Mouse (Mus musculus) midbrain, embryonic 13.5 days (tissue): ENCODE data around the gene Inka2. TPM values are rescaled to one million over a fixed set of nuclear protein-coding genes. Genes with fewer than 3 reads are reported as not detected.
A peak's percentile ranks its signal among the peaks of the same experiment; 100 is the strongest.

Source experiments
- ATAC-seq: fragments of 200-750 bp; cut with Nextera tagmentation; 2 replicates; pipeline ENCODE4 v1.8.0; 2017; ENCODE audit warnings: mild to moderate bottlenecking, moderate TSS enrichment, moderate library complexity
- H3K27ac ChIP-seq: fragments of 300-500 bp; sonication (generic); 2 replicates; pipeline ENCODE4 v1.5.1; 2015; ENCODE audit warnings: inconsistent platforms, mild to moderate bottlenecking, moderate library complexity
- H3K27me3 ChIP-seq: fragments of 300-500 bp; sonication (generic); 2 replicates; pipeline ENCODE4 v1.6.1; 2015; ENCODE audit warnings: mild to moderate bottlenecking, inconsistent platforms
- H3K36me3 ChIP-seq: fragments of 300-500 bp; sonication (generic); 2 replicates; pipeline ENCODE4 v1.6.1; 2015; ENCODE audit warnings: mild to moderate bottlenecking, inconsistent platforms
- H3K4me1 ChIP-seq: fragments of 300-500 bp; sonication (generic); replicated peaks from 2 replicates; pipeline ENCODE4 v1.6.1; 2015; ENCODE audit warnings: inconsistent platforms
- H3K4me2 ChIP-seq: fragments of 300-500 bp; sonication (generic); replicated peaks from 2 replicates; pipeline ENCODE4 v1.6.1; 2015; ENCODE audit warnings: moderate library complexity, mild to moderate bottlenecking, inconsistent platforms
- H3K4me3 ChIP-seq: fragments of 300-500 bp; sonication (generic); replicated peaks from 2 replicates; pipeline ENCODE4 v1.5.1; 2015; ENCODE audit warnings: mild to moderate bottlenecking, inconsistent platforms
- H3K9ac ChIP-seq: fragments of 300-500 bp; sonication (generic); replicated peaks from 2 replicates; pipeline ENCODE4 v1.6.1; 2015; ENCODE audit warnings: mild to moderate bottlenecking, inconsistent platforms
- H3K9me3 ChIP-seq: fragments of 300-500 bp; sonication (generic); 2 replicates; pipeline ENCODE4 v1.6.1; 2016; ENCODE audit warnings: mild to moderate bottlenecking, inconsistent platforms
- WGBS: fragments of 180-500 bp; shearing (Covaris S2); methylation state at CpG from one replicate; pipeline ENCODE4 v1.1.7; 2015; 5-methylcytosine and 5-hydroxymethylcytosine counted together
- polyA plus RNA-seq: library from polyadenylated mRNA; unstranded; fragments of >200 nt; fragmentation: Nextera tagmentation; extraction: Ambion mirVana; gene quantifications from 2 replicates; pipeline ENCODE4 v1.2.1, GENCODE M21; 2015

Inka2 gene
- 1.9 and 2.4 TPM in 2 replicates for polyA plus RNA-seq

DNA sequence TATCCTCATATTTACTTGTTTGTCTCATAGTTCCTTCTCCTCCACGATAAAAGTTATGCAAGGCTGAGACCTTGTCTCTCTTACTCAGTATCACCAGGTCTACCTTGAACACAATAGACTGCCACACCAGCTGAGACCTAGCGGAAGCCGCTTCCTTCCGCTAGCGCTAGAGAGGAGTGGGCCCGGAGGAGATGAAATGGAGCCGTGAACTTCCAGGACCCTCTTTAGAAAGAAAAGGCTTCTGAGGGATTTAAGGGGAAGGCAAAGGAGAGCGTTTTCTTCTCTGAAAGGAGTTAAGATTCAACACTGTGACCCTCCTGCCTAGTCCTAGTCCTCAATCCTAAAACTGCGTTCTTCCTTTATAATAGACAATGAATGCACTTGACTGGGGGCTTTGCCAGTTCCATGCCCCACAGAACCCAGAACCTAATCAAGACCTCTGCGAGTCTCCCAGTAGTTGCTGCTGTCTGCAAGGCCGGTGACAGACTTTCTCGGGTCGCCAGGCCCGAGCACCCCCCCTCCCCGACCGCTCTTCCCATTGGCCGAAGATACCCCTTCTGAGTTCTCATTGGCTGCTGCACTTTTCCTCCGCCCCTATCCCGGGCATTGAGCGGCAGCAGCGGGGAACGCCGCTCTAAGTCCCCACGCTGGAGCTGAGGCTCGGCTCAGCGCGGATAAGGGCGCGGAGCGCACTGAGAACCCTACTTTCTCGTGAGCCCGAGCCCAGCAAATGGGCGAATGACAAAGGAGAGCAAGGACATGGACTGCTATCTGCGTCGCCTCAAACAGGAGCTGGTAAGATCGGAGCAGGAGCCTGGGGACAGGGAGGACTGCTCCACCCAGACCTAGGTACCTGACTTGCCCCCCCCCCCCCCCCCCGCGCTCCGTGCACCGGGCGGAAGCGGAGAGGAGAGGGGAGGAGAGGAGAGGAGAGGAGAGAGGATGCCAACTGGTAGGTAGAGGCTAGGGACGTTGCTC lies at the start of gene Inka2:
Gene Inka2, plus strand, starts transcription at position 569 of the 978 bp plus-strand sequence.
- Histone ChIP-seq H3K36me3 (no peaks in the 10 kb centered on the region), H3K27me3 (peaks cover 40% of the 10 kb centered on the region), H3K27ac (0 out of 2 replicates have a peak within 1 kb of the TSS, but pooled peaks have one; percentile 27), H3K4me2 (peak within 1 kb of the TSS; percentile 98), H3K9me3 (no peaks in the 10 kb centered on the region), H3K9ac (peak within 1 kb of the TSS; percentile 68), H3K4me3 (peak within 1 kb of the TSS; percentile 54), H3K4me1 (peaks cover 31% of the 10 kb centered on the region)
- 2% methylated on average over 39 of the region's 43 CpGs for WGBS
- ATAC-seq, result peak; percentile 97

DNA sequence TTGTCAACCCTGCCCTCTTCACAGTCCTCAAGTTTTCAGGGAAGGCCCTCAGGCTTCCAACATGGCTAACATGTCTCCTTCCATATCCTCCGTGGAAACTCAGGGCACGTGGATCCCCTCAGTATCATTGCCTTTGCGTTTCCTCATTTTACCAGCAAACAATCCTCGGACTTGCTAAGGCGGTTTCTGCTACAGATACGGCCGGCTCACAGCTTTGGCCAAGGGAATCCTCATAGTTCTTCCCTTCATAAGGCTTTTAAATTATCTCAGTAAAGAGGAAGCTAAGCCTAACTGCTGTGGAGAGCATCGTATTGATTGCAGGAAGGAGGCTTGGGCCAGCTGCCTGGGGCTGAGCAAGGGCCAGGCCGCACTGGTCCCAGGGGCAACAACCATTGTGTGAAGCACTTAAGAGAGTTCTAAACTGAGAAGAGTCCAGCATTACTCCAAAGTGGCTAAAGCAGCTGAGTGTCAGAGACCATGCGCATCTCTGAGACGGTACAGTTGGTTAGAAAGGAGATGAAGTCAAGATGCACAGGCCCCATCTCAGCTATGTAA lies 49.3 kb upstream of the Inka2 start:
- Histone ChIP-seq H3K4me3 (no peak overlapping the region), H3K36me3 (no peaks in the 10 kb centered on the region), H3K9ac (no peak overlapping the region), H3K9me3 (no peaks in the 10 kb centered on the region), H3K27ac (no peak overlapping the region), H3K27me3 (0 out of 2 replicates have a peak, but pooled peaks cover 1% of the 10 kb centered on the region), H3K4me2 (no peak overlapping the region), H3K4me1 (no peaks in the 10 kb centered on the region)
- WGBS, result 94% methylated on average over 11 of the region's 11 CpGs
- ATAC-seq, result no peak

DNA sequence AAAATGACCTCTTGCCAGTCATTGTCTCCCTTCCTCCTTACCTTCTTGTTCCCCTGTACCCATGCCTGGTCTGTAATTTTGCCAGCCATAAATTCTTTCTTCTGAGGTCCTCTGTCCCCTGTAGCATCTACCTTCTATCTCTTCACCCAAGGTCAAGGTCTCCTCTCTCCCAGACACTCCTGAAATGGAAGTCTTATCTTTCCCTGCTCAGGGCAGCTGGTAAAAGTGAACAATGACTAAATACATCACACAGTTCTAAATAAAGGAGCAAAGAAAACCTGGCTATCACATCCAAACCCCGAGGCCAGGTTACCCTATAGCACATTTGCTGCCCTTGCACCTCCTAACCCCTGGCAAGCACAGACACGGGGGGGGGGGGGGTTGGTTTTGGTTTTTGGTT lies 43.9 kb upstream of the Inka2 start:
- ATAC-seq, result no peak
- H3K9me3 ChIP-seq, result no peaks in the 10 kb centered on the region
- H3K4me1 ChIP-seq, result no peaks in the 10 kb centered on the region
- no peak overlapping the region for H3K9ac ChIP-seq
- no peak overlapping the region for H3K27ac ChIP-seq
- no peaks in the 10 kb centered on the region for H3K27me3 ChIP-seq
- H3K4me3 ChIP-seq, result no peak overlapping the region
- H3K4me2 ChIP-seq, result no peak overlapping the region
- 75% methylated on average over 2 of the region's 2 CpGs for WGBS
- H3K36me3 ChIP-seq, result no peaks in the 10 kb centered on the region

DNA sequence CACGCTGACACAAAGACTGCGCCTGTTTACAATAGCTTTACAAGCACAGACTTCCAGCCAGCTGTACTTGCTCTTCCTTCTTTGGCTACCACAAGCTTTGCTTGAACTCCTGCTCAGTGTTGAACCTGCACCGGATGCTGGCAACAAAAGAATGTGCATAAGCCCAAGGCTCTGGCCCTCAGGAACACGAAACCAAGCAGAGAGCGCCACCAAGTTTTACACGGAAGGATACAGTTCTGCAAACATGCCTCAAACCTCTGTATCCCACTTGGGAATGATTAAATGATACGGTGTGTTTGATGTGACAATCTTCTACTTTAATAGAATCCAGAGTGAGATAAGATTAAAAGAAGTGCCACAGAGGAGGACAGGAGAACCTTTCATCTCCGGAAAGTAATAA lies 41.4 kb upstream of the Inka2 start:
- ATAC-seq, result no peak
- Histone ChIP-seq H3K4me2 (no peak overlapping the region), H3K27me3 (no peaks in the 10 kb centered on the region), H3K9ac (no peak overlapping the region), H3K4me1 (no peaks in the 10 kb centered on the region), H3K4me3 (no peak overlapping the region), H3K36me3 (0 out of 2 replicates have a peak, but pooled peaks cover 4% of the 10 kb centered on the region), H3K27ac (no peak overlapping the region), H3K9me3 (no peaks in the 10 kb centered on the region)
- 77% methylated on average over 8 of the region's 8 CpGs for WGBS

DNA sequence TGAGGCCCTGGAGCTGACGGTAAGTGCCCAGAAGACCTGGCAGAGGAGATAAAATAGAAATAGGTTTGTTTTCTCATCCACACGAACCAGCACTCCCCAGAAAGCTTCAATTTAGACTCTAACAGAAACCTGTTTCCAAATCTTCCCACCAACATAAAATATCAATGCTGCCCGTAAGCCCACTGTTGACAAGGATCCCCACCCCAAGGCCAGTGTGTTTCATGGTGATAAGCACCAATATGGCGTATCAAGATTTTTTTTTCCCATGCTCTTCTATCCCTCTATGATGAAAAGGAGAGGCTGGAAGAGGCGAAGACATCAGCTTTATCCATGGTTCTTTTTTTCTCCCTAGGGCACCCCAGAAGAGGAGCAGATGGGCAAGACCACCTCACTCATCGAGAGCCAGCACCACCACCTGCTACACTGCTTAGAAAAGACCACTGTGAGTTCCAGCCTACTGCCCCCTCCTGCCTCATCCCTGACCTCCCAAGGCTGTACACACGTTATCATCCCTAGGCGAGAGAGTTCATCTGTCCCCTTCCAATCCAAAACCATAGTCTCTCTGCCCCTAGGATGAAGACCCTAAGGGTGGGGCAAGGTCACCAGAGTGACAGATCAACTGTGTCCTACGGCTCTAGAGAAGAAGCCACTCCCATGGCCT lies 39.2 kb upstream of the Inka2 start:
- Histone ChIP-seq H3K9me3 (no peaks in the 10 kb centered on the region), H3K4me2 (no peak overlapping the region), H3K27ac (no peak overlapping the region), H3K4me3 (no peak overlapping the region), H3K9ac (no peak overlapping the region), H3K36me3 (0 out of 2 replicates have a peak, but pooled peaks cover 8% of the 10 kb centered on the region), H3K27me3 (no peaks in the 10 kb centered on the region), H3K4me1 (no peaks in the 10 kb centered on the region)
- WGBS, result 83% methylated on average over 9 of the region's 9 CpGs
- ATAC-seq, result no peak

DNA sequence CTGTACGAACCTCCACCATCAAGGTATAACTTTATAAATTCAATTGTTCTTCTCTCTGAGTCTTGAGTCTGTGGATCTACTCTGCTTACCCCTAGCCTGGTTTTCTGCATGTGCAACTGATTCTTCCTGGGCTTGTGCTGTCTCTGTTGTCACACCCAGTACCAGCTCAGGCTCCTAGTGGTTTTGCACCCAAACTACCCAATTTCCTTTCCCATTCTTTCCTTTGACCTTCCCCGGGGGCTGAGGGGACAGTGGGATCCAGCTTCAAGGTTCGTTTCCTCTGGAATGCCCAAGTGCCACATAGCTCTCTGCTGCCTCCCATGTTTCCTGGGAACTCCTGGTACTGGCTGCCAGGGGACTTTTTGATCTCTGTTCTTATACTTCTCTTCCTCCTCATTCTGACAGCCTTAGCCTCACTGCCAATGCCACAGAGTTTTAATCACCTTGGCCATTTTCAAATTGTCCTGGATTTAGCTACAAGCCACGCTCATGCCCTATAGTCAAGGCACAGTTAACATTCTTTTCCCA lies 37.3 kb upstream of the Inka2 start:
- H3K9me3 ChIP-seq, result no peaks in the 10 kb centered on the region
- WGBS, result 69% methylated on average over 4 of the region's 4 CpGs
- no peaks in the 10 kb centered on the region for H3K27me3 ChIP-seq
- 0 out of 2 replicates have a peak, but pooled peaks cover 8% of the 10 kb centered on the region for H3K36me3 ChIP-seq
- H3K4me3 ChIP-seq, result no peak overlapping the region
- ATAC-seq, result no peak
- no peaks in the 10 kb centered on the region for H3K4me1 ChIP-seq
- no peak overlapping the region for H3K9ac ChIP-seq
- no peak overlapping the region for H3K4me2 ChIP-seq
- H3K27ac ChIP-seq, result no peak overlapping the region

DNA sequence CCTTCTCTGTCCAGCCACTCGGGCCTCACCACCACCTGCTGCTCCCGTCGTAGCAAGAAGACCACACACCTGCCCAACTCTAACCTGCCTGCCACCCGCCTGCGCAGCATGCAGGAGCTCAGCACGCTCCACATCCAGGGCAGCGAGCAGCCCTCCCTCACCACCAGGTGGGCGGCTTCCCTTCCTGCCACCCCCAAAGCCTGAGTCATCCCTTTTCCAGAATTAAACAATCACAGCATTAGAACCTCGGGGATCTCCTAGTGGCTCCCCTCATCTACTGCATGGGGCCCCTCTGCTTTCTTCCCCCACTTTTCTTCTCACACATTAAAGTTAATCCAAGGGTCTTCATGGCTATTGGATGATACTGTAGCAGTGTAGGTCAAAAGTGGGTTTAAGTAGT lies 36.2 kb upstream of the Inka2 start:
- Histone ChIP-seq H3K36me3 (0 out of 2 replicates have a peak, but pooled peaks cover 8% of the 10 kb centered on the region), H3K9me3 (no peaks in the 10 kb centered on the region), H3K27me3 (no peaks in the 10 kb centered on the region), H3K27ac (no peak overlapping the region), H3K4me3 (no peak overlapping the region), H3K4me2 (no peak overlapping the region), H3K4me1 (no peaks in the 10 kb centered on the region), H3K9ac (no peak overlapping the region)
- ATAC-seq, result no peak
- WGBS, result 51% methylated on average over 9 of the region's 9 CpGs

DNA sequence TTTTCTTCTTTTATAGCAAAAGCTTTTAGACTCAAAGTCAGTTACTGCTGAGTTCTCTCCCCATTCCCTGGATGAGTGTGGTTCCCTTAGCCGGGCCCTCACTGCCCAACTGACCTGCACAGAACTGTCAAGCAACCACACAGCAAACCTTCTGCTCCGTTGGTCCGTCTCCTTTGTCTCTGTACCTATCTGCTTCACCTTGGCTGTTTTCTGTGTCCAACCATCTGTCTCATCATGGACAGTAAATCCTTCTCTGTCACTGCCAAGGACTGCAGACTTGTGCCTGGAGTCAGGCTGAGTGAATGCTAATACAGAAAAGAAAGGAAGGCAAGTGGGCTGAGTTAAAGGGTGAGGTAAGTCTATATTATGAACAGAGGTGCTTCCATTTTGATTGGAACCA lies 34.6 kb upstream of the Inka2 start:
- 92% methylated on average over 3 of the region's 3 CpGs for WGBS
- no peak for ATAC-seq
- no peaks in the 10 kb centered on the region for H3K27me3 ChIP-seq
- H3K9me3 ChIP-seq, result no peaks in the 10 kb centered on the region
- H3K9ac ChIP-seq, result no peak overlapping the region
- H3K4me2 ChIP-seq, result no peak overlapping the region
- no peak overlapping the region for H3K27ac ChIP-seq
- H3K36me3 ChIP-seq, result 0 out of 2 replicates have a peak, but pooled peaks cover 8% of the 10 kb centered on the region
- H3K4me1 ChIP-seq, result no peaks in the 10 kb centered on the region
- H3K4me3 ChIP-seq, result no peak overlapping the region

DNA sequence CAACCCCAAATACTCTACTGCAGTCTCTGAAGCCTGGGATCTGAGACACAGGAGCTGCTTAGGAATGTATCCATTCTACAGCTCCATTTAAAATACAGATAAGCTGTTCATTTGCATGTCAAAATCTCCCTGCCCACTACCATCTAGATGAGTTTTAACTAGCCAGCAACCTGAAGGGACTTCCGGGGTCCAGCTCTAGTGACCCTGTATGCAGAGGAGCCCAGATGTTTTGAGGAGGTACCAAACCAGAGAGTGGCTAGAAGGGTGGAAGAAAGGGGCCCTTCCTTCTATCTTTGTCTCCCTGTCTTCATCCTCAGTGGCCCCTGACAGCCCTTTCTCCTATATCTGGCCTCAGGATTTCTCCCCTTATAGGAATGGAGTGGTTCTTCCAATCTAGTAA lies 33.6 kb upstream of the Inka2 start:
- no peaks in the 10 kb centered on the region for H3K4me1 ChIP-seq
- no peak overlapping the region for H3K9ac ChIP-seq
- 81% methylated on average over 1 of the region's 1 CpGs for WGBS
- 0 out of 2 replicates have a peak, but pooled peaks cover 8% of the 10 kb centered on the region for H3K36me3 ChIP-seq
- no peak for ATAC-seq
- no peak overlapping the region for H3K4me3 ChIP-seq
- no peak overlapping the region for H3K27ac ChIP-seq
- no peaks in the 10 kb centered on the region for H3K27me3 ChIP-seq
- no peak overlapping the region for H3K4me2 ChIP-seq
- H3K9me3 ChIP-seq, result no peaks in the 10 kb centered on the region

DNA sequence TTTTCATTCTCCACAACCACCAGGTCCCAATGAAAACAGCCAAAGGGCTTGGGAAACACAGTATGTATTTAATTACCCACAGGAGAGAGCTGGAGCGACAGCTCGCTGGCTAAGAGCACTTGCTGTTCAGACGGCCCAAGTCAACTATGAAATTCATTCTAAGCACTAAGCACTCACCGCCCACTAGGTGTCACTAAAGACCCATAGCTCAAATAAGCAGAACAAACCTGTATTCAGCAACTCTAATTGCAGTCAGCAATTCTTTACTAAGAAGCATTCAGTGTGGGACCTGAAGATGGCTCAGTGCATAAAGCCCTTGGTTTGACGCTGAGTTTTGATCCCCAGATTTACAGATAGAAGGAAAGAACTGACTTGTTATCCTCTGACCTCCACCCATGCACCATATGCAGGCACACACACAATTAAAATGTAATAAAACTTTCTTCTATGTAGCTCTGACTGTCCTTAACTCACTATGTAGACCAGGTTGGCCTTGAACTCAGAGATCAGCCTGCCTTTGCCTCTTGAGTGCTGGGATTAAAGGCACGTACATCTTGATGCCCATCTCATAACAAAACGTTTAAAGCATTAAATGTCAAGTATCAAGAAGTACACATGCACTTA lies 29.7 kb upstream of the Inka2 start:
- Histone ChIP-seq H3K9ac (no peak overlapping the region), H3K4me3 (no peak overlapping the region), H3K27me3 (no peaks in the 10 kb centered on the region), H3K36me3 (peaks cover 30% of the 10 kb centered on the region), H3K4me2 (no peak overlapping the region), H3K27ac (no peak overlapping the region), H3K9me3 (no peaks in the 10 kb centered on the region), H3K4me1 (no peaks in the 10 kb centered on the region)
- ATAC-seq, result peak; percentile 80
- WGBS, result 23% methylated on average over 7 of the region's 7 CpGs

DNA sequence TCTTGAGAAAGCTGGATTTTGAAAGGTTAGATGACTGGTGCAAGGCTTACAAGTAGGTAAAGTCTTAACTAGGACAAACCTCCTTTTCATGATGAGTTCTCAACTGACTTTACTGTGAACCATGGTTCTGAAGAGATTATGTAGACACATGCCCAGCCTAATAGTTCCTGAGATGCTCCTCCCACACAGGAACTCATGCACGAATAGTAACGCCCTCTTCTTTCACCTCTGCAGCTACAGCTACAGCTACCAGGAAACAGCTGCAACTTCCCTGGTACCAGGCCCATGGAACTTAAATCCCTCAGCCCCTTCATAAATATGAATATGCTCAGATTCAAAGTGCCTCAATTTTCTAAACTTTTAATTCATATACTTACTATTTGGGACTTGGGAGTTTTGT lies 28.5 kb upstream of the Inka2 start:
- no peaks in the 10 kb centered on the region for H3K4me1 ChIP-seq
- 38% methylated on average over 2 of the region's 2 CpGs for WGBS
- no peak overlapping the region for H3K27ac ChIP-seq
- peaks cover 38% of the 10 kb centered on the region for H3K36me3 ChIP-seq
- no peak overlapping the region for H3K9ac ChIP-seq
- no peak overlapping the region for H3K4me3 ChIP-seq
- H3K9me3 ChIP-seq, result no peaks in the 10 kb centered on the region
- H3K27me3 ChIP-seq, result no peaks in the 10 kb centered on the region
- no peak for ATAC-seq
- no peak overlapping the region for H3K4me2 ChIP-seq
